Mouse (Mus musculus): ENCODE results near the gene Col8a2.

Gene Col8a2

GRCm38 (mm10) chr4:126260520-126261201 is 25.9 kb upstream of the Col8a2 start:
- DNase-seq (ENCODE audit: low spot score in 2 of 2), result peak in 1 of 2 experiments; percentile 87

GRCm38 (mm10) chr4:126261266-126261665 is 25.3 kb upstream of the Col8a2 start:
- DNase-seq (ENCODE audit: low spot score in 2 of 2), result no peak

- no peak for DNase-seq (ENCODE audit: low spot score in 2 of 2)
Measured at GRCm38 (mm10) chr4:126261675-126262074, 24.9 kb upstream of the Col8a2 start.

- DNase-seq (ENCODE audit: low spot score in 2 of 2), result peak; percentile 93 to 99
Measured at GRCm38 (mm10) chr4:126262119-126262807, 24.3 kb upstream of the Col8a2 start, which contains the start of gene Trappc3. TSS of gene Trappc3 (plus strand) at chr4:126262325.

GRCm38 (mm10) chr4:126269292-126269691 is 17.3 kb upstream of the Col8a2 start:
- no peak for DNase-seq (ENCODE audit: low spot score in 2 of 2)

GRCm38 (mm10) chr4:126273753-126274152 is 12.8 kb upstream of the Col8a2 start:
- DNase-seq (ENCODE audit: low spot score in 2 of 2), result no peak

- no peak for DNase-seq (ENCODE audit: low spot score in 2 of 2)
Measured at GRCm38 (mm10) chr4:126275081-126275480, 11.5 kb upstream of the Col8a2 start.

GRCm38 (mm10) chr4:126275681-126276131 is 10.9 kb upstream of the Col8a2 start:
- no peak for DNase-seq (ENCODE audit: low spot score in 2 of 2)

- peak in 1 of 2 experiments; percentile 39 for DNase-seq (ENCODE audit: low spot score in 2 of 2)
Measured at GRCm38 (mm10) chr4:126277906-126278564, 8.6 kb upstream of the Col8a2 start.

GRCm38 (mm10) chr4:126278565-126278915 is 8.1 kb upstream of the Col8a2 start:
- DNase-seq (ENCODE audit: low spot score in 2 of 2), result no peak

- no peak for DNase-seq (ENCODE audit: low spot score in 2 of 2)
Measured at GRCm38 (mm10) chr4:126278961-126279360, 7.6 kb upstream of the Col8a2 start.

GRCm38 (mm10) chr4:126281706-126282105 is 4.9 kb upstream of the Col8a2 start:
- no peak for DNase-seq (ENCODE audit: low spot score in 2 of 2)

GRCm38 (mm10) chr4:126283582-126283981 is 3.0 kb upstream of the Col8a2 start:
- no peak for DNase-seq (ENCODE audit: low spot score in 2 of 2)

- no peak for DNase-seq (ENCODE audit: low spot score in 2 of 2)
Measured at GRCm38 (mm10) chr4:126287302-126287995, 856 bp downstream of the Col8a2 start.

GRCm38 (mm10) chr4:126288085-126288666 is 1.6 kb downstream of the Col8a2 start:
- DNase-seq (ENCODE audit: low spot score in 2 of 2), result no peak

GRCm38 (mm10) chr4:126290314-126290713 is 3.7 kb downstream of the Col8a2 start:
- no peak for DNase-seq (ENCODE audit: low spot score in 2 of 2)

GRCm38 (mm10) chr4:126291196-126291595 is 4.6 kb downstream of the Col8a2 start:
- no peak for DNase-seq (ENCODE audit: low spot score in 2 of 2)

GRCm38 (mm10) chr4:126295152-126295551 is 8.6 kb downstream of the Col8a2 start:
- no peak for DNase-seq (ENCODE audit: low spot score in 2 of 2)

GRCm38 (mm10) chr4:126295937-126296336 is 9.3 kb downstream of the Col8a2 start:
- DNase-seq (ENCODE audit: low spot score in 2 of 2), result no peak

- peak; percentile 52 to 61 for DNase-seq (ENCODE audit: low spot score in 2 of 2)
Measured at GRCm38 (mm10) chr4:126296617-126297101, 10.1 kb downstream of the Col8a2 start.

- no peak for DNase-seq (ENCODE audit: low spot score in 2 of 2)
Measured at GRCm38 (mm10) chr4:126300916-126301583, 14.5 kb downstream of the Col8a2 start.
